Mouse (Mus musculus) stomach, postnatal 0 days (tissue): Measurements from ENCODE around the gene Heatr6.

Source experiments
- CTCF ChIP-seq: IDR thresholded peaks from 2 replicates; pipeline ENCODE4 v1.5.1; 2016; ENCODE audit warnings: antibody characterized with exemption, low read depth, mild to moderate bottlenecking, moderate library complexity
- EP300 ChIP-seq: optimal IDR thresholded peaks from 2 replicates; pipeline ENCODE3; 2016; ENCODE audit warnings: antibody characterized with exemption

- no peak for TF ChIP-seq CTCF
- no peak for TF ChIP-seq EP300
Measured at GRCm38 (mm10) chr11:83793264-83793663, 39.8 kb downstream of the Heatr6 start.
